In the genomic region with DNA sequence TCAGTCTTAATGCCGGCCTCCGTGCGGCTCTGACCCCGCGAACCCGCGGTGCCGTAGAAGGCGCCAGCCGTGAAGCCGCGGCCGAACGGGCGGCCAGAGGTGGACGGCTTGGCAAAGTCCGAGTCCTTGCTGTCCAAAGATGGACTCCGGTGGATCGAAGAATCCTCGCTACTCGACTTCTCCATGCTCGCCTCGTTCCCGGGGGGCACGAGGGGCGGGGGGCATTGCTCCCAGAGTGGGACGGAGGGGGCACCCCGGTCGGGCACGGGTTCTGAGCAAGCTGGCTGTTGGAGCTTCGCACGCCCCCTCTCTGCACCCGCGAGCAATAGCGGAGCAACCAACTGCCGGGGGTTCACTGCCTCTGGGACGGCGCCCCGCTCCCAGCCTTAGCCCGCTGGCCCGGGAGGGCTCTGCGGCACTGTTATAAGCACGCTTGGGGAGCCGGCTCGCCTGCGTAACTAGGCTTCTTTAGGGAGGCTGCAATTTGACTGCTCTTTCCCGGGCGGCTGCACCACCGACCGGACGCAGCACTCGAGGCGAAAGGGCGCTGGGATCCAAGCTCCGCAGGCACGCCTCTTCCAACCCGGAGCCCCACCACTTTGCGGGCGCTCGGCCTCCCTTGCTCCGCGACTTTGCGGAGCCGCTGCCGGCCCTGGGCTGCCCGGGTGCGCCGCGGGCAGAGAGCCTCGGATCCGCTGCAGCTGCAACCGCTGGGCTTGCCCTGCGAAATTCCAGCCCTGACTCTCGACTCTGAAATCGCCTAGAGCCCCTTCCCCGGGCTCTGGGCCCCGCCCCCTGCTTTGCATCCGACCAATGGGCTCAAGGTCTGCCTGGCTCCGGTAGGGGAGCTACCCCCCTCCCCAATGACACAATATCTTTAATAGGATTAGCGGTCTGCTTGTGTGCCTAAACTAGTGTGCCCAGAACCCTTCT, we compare ENCODE assay signal across 8 mouse cellular contexts.
A peak's percentile ranks its signal among the peaks of the same experiment; 100 is the strongest.
DNase-seq lines count a peak whose midpoint lies in the region; ATAC-seq lines count a peak whose summit lies in the region.

No protein-coding gene starts in this region.

- peak; percentile 81 for ATAC-seq in forebrain, embryonic 14.5 days
- ATAC-seq in stomach, embryonic 14.5 days (ENCODE audit: insufficient number of reproducible peaks, insufficient read depth, low FRiP score, low read depth) = peak; percentile 67
- no peak for ATAC-seq in megakaryocyte-erythroid progenitor cell, adult 5-6 weeks (replicated peaks; ENCODE audit: low FRiP score, low TSS enrichment, poor library complexity, severe bottlenecking)

- H3K4me1 ChIP-seq in forebrain, embryonic 14.5 days (ENCODE audit: control insufficient read depth, insufficient read depth, low read length) = peaks cover 16% of the 10 kb centered on the region
- H3K4me1 ChIP-seq in midbrain, embryonic 10.5 days = peaks cover 91% of the 10 kb centered on the region
- peaks cover 28% of the 10 kb centered on the region; the same call in 1 of the 2 replicates for H3K4me1 ChIP-seq in stomach, embryonic 14.5 days (ENCODE audit: control insufficient read depth, insufficient read depth, low read length)

- peak overlapping the region; percentile 96 for H3K4me2 ChIP-seq in forebrain, embryonic 14.5 days (ENCODE audit: low read length)
- H3K4me2 ChIP-seq in stomach, embryonic 14.5 days (replicated peaks; ENCODE audit: low read depth, low read length) = peak overlapping the region; percentile 96

- intact Hi-C loops in heart, postnatal 14 days (cut with DNase I) = no loop called here

- under 1% methylated on average over 77 of the region's 80 CpGs for WGBS in forebrain, embryonic 14.5 days
- under 1% methylated on average over 80 of the region's 80 CpGs for WGBS in midbrain, embryonic 10.5 days
- WGBS in stomach, embryonic 14.5 days = 1% methylated on average over 80 of the region's 80 CpGs

- H3K9me3 ChIP-seq in forebrain, embryonic 14.5 days (replicated peaks; ENCODE audit: control insufficient read depth, low read length) = no peaks in the 10 kb centered on the region
- H3K9me3 ChIP-seq in midbrain, embryonic 10.5 days (replicated peaks) = no peaks in the 10 kb centered on the region
- no peaks in the 10 kb centered on the region for H3K9me3 ChIP-seq in stomach, embryonic 14.5 days (ENCODE audit: control insufficient read depth, low read depth, low read length)

- H3K36me3 ChIP-seq in forebrain, embryonic 14.5 days (ENCODE audit: control insufficient read depth, insufficient read depth, low read length) = no peaks in the 10 kb centered on the region
- H3K36me3 ChIP-seq in midbrain, embryonic 10.5 days = no peaks in the 10 kb centered on the region
- no peaks in the 10 kb centered on the region for H3K36me3 ChIP-seq in stomach, embryonic 14.5 days (ENCODE audit: control insufficient read depth, insufficient read depth, low read length)

- DNase-seq in T-cell, adult 2 months (ENCODE audit: low spot score) = peak; percentile 38
- DNase-seq in cerebellum, adult 11 months = peak; percentile 79
- DNase-seq in forebrain, embryonic 14.5 days (ENCODE audit: low spot score) = peak; percentile 85
- DNase-seq in heart, postnatal 14 days = peak; percentile 65 to 73
- DNase-seq in kidney, postnatal 4 days = peak; percentile 80 to 87
- peak; percentile 93 for DNase-seq in midbrain, embryonic 10.5 days (ENCODE audit: low spot score)

- H3K27ac ChIP-seq in forebrain, embryonic 14.5 days (ENCODE audit: low read depth, low read length) = peak overlapping the region; percentile 52; the same call in 1 of the 2 replicates
- peak overlapping the region; percentile 86 for H3K27ac ChIP-seq in midbrain, embryonic 10.5 days (replicated peaks)
- peak overlapping the region; percentile 79 for H3K27ac ChIP-seq in stomach, embryonic 14.5 days (ENCODE audit: low read length)

- H3K27me3 ChIP-seq in forebrain, embryonic 14.5 days (replicated peaks; ENCODE audit: control insufficient read depth, insufficient read depth, low read length) = peaks cover 33% of the 10 kb centered on the region
- H3K27me3 ChIP-seq in midbrain, embryonic 10.5 days (ENCODE audit: low read depth, poor library complexity, severe bottlenecking) = peaks cover 51% of the 10 kb centered on the region
- 0 out of 2 replicates have a peak, but pooled peaks cover 4% of the 10 kb centered on the region for H3K27me3 ChIP-seq in stomach, embryonic 14.5 days (ENCODE audit: control insufficient read depth, insufficient read depth, low read length)

- peak overlapping the region; percentile 49 for H3K4me3 ChIP-seq in forebrain, embryonic 14.5 days (ENCODE audit: low read depth, low read length)
- H3K4me3 ChIP-seq in midbrain, embryonic 10.5 days = peak overlapping the region; percentile 65
- peak overlapping the region; percentile 52 for H3K4me3 ChIP-seq in stomach, embryonic 14.5 days (ENCODE audit: low read depth, low read length)

- peak overlapping the region; percentile 63 for H3K9ac ChIP-seq in forebrain, embryonic 14.5 days (ENCODE audit: low read length)
- H3K9ac ChIP-seq in stomach, embryonic 14.5 days (replicated peaks; ENCODE audit: low read depth, low read length) = peak overlapping the region; percentile 57

Comparison
In these comparisons a context has a peak if more than half of its experiments do, and no peak if none do; other contexts are left out.
1. DNase-seq: peak in every context shown above with its lines; median percentile 93 in midbrain, embryonic 10.5 days; 85 in forebrain, embryonic 14.5 days; 84 in kidney, postnatal 4 days; 79 in cerebellum, adult 11 months; 69 in heart, postnatal 14 days; 38 in T-cell, adult 2 months.